Mouse (Mus musculus) intestine, embryonic 14.5 days (tissue): ENCODE measurements at regions not wholly inside any gene's neighbourhood (a gene's known extent, or its start where the extent isn't known, plus 50 kb on each side); places are given as distances from the start of the nearest gene placed in this dataset.

Experiments
- ATAC-seq: fragments of 200-750 bp; cut with Nextera tagmentation; replicated peaks from 2 replicates; pipeline ENCODE4 v1.8.0; 2017; ENCODE audit warnings: low read depth, moderate number of reproducible peaks, moderate TSS enrichment, moderate library complexity; ENCODE audit not compliant: low FRiP score, low TSS enrichment
- DNase-seq: peaks from one replicate; pipeline ENCODE4 v3.0.0-alpha.2; 2018; ENCODE audit warnings: low spot score
- H3K27ac ChIP-seq: fragments of 300-500 bp; sonication (generic); 2 replicates; pipeline ENCODE4 v1.5.1; 2014; ENCODE audit warnings: low read depth, mild to moderate bottlenecking, control low read depth
- H3K27me3 ChIP-seq: fragments of 300-500 bp; sonication (generic); replicated peaks from 2 replicates; pipeline ENCODE4 v1.6.1; 2014; ENCODE audit warnings: low read length, control low read depth; ENCODE audit not compliant: control insufficient read depth, insufficient read depth
- H3K36me3 ChIP-seq: fragments of 300-500 bp; sonication (generic); 2 replicates; pipeline ENCODE4 v1.6.1; 2014; ENCODE audit warnings: low read length, control low read depth; ENCODE audit not compliant: control insufficient read depth, insufficient read depth
- H3K4me1 ChIP-seq: fragments of 300-500 bp; sonication (generic); replicated peaks from 2 replicates; pipeline ENCODE4 v1.6.1; 2014; ENCODE audit warnings: low read length, control low read depth, mixed read lengths; ENCODE audit not compliant: control insufficient read depth, insufficient read depth
- H3K4me2 ChIP-seq: fragments of 300-500 bp; sonication (generic); 2 replicates; pipeline ENCODE4 v1.6.1; 2014; ENCODE audit warnings: low read length
- H3K4me3 ChIP-seq: fragments of 300-500 bp; sonication (generic); 2 replicates; pipeline ENCODE4 v1.5.1; 2014; ENCODE audit warnings: low read depth, low read length, control low read depth, mixed read lengths
- H3K9ac ChIP-seq: fragments of 300-500 bp; sonication (generic); 2 replicates; pipeline ENCODE4 v1.6.1; 2014; ENCODE audit warnings: mild to moderate bottlenecking, low read length
- H3K9me3 ChIP-seq: fragments of 300-500 bp; sonication (generic); 2 replicates; pipeline ENCODE4 v1.6.1; 2016; ENCODE audit warnings: low read length, control low read depth; ENCODE audit not compliant: control insufficient read depth
- WGBS: fragments of 180-500 bp; shearing (Covaris S2); extraction: QIAGEN DNeasy Blood & Tissue Kit; methylation state at CpG from one replicate; pipeline ENCODE4 v1.1.7; 2014; 5-methylcytosine and 5-hydroxymethylcytosine counted together

DNA sequence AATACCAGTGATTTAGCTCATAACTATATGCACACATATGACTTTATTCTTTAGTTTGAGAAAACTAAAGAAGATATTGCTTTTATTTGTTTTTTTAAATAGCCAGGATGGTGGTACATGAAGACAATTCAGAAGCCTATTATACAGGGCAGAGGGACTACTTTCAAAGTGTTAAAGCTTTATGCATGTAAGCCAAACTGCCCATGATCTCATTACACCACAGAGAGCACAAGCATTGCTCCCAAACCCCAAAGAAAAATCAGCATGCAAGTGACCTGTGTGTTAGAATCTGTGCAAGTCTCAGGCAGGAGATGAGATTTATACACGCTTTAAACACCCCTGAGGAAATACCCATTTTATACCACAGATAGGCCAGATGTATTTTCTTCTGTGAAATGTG lies 114.6 kb upstream of the Fam92a start:
- Histone ChIP-seq H3K36me3 (no peaks in the 10 kb centered on the region), H3K27me3 (no peaks in the 10 kb centered on the region), H3K4me3 (no peak overlapping the region), H3K9me3 (no peaks in the 10 kb centered on the region), H3K27ac (no peak overlapping the region), H3K4me2 (no peak overlapping the region), H3K4me1 (no peaks in the 10 kb centered on the region), H3K9ac (no peak overlapping the region)
- DNase-seq (no peak), ATAC-seq (no peak)
- WGBS, result 91% methylated on average over 1 of the region's 1 CpGs

DNA sequence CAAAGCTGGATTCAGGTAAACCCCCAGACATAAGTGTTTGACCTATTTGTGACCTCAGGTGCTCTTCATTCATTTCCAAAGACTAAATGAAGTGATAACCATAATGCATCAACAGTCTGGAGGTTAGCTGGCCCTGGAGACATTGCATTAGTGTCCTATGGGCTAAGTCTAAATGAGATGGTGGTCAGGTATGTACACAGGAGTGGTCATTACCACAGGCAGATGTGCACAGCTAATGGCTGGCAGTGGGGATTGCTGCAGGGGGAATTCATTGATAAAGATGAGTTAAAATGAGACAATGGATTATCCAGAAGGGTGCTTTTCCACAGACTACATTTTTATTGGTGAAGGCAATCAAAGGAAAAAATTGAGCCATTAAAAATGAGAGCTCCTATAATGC lies 114.2 kb upstream of the Fam92a start:
- H3K9ac ChIP-seq, result no peak overlapping the region
- ATAC-seq, result no peak

DNA sequence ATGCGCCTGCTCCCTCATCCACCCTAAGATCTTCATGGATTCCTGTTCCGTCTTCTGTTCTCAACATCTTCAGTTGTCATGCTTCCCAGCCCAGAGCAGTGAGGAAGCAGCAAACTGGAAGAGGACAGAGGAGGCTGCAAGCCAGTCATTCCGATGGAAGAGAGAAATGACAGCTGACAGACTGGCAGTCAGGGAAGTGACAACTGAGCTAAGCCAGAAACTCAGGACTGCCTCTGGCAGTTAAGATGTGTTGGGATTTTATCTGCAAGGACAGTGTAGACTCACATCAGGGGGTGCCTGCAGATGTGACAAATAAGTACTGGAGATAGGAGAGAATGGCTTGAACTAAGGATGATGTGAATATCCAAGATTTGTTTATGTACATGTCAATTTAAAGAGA lies 106.1 kb upstream of the Fam92a start:
- Histone ChIP-seq H3K4me3 (no peak overlapping the region), H3K27ac (no peak overlapping the region), H3K9me3 (no peaks in the 10 kb centered on the region), H3K9ac (no peak overlapping the region), H3K27me3 (no peaks in the 10 kb centered on the region), H3K4me1 (no peaks in the 10 kb centered on the region), H3K4me2 (no peak overlapping the region), H3K36me3 (no peaks in the 10 kb centered on the region)
- WGBS, result 69% methylated on average over 3 of the region's 3 CpGs
- ATAC-seq, result no peak
- DNase-seq, result no peak

More for the DNA sequence above, 114.2 kb upstream of the Fam92a start:
- H3K4me1 ChIP-seq, result no peaks in the 10 kb centered on the region
- H3K36me3 ChIP-seq, result no peaks in the 10 kb centered on the region
- no peak overlapping the region for H3K4me2 ChIP-seq
- H3K9me3 ChIP-seq, result no peaks in the 10 kb centered on the region
- DNase-seq, result no peak
- no peaks in the 10 kb centered on the region for H3K27me3 ChIP-seq
- H3K4me3 ChIP-seq, result no peak overlapping the region
- no peak overlapping the region for H3K27ac ChIP-seq

DNA sequence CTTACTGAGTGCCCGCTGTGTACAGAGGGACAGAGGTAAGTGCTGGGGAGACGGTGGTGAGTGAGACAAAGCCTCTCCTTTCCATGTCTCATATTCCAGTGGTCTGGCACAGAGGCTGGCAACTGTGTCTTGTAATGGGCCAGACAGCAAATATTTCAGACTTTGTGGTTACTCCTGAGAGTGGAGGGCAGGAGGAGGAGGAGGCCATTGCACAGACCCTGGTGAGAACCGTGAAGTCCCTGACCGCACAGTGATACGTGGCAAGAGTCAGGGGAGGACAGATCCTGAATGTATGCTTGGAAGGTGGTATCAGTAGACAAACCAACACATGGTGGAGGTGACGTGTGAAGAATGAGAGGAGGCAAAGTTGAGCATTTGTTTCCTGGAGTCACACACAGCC lies 101.6 kb upstream of the Fam92a start:
- Histone ChIP-seq H3K4me1 (no peaks in the 10 kb centered on the region), H3K27ac (no peak overlapping the region), H3K36me3 (no peaks in the 10 kb centered on the region), H3K4me3 (no peak overlapping the region), H3K4me2 (no peak overlapping the region), H3K9ac (no peak overlapping the region), H3K9me3 (no peaks in the 10 kb centered on the region), H3K27me3 (no peaks in the 10 kb centered on the region)
- DNase-seq, result no peak
- ATAC-seq, result no peak
- WGBS, result 87% methylated on average over 6 of the region's 6 CpGs

DNA sequence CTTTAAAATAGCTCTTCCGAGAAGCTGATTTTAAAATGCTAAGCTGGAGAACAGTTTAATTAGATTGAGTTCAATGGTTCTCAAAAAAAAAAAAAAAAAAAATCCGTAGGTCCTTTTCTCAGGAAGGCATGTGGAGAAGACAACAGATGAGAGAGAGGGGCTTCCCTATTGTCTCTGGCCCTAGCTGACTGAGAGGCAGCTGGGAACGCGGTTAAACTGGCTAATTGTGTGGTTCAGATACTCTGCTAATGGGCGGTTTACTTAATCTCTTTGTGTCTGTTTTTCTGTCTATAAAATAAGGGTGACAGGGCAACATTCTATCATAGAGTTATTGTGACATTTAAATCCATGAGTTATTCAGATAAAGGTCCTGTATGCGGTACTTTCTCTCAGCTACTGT lies 101.1 kb upstream of the Fam92a start:
- no peak for ATAC-seq
- Histone ChIP-seq H3K27me3 (no peaks in the 10 kb centered on the region), H3K27ac (no peak overlapping the region), H3K4me1 (no peaks in the 10 kb centered on the region), H3K4me2 (no peak overlapping the region), H3K9me3 (no peaks in the 10 kb centered on the region), H3K9ac (no peak overlapping the region), H3K4me3 (no peak overlapping the region), H3K36me3 (no peaks in the 10 kb centered on the region)
- DNase-seq, result no peak
- 75% methylated on average over 6 of the region's 6 CpGs for WGBS

DNA sequence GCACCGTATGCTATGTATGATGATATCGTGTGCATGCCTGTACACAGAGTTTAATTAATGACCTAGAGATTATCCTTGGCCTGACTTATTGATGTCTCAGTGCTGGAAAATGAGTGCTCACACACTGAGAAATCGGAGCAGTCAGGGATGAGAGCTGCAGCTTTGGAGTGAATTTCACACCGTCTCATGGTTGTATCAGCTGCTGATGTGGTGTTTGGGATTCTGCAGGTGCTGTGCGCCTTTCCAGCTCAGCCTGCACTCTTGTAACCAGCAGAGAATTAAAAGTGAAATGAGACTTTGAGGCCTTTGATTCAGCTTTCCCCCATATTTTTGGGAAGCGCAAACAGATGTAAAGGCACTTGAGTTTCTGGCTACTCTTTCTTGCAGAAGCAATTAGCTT lies 100.6 kb upstream of the Fam92a start:
- H3K4me3 ChIP-seq, result no peak overlapping the region
- no peak overlapping the region for H3K27ac ChIP-seq
- WGBS, result 78% methylated on average over 6 of the region's 6 CpGs
- no peaks in the 10 kb centered on the region for H3K27me3 ChIP-seq
- no peak overlapping the region for H3K4me2 ChIP-seq
- H3K9ac ChIP-seq, result no peak overlapping the region
- H3K4me1 ChIP-seq, result no peaks in the 10 kb centered on the region
- H3K9me3 ChIP-seq, result no peaks in the 10 kb centered on the region
- DNase-seq, result no peak
- no peak for ATAC-seq
- no peaks in the 10 kb centered on the region for H3K36me3 ChIP-seq

DNA sequence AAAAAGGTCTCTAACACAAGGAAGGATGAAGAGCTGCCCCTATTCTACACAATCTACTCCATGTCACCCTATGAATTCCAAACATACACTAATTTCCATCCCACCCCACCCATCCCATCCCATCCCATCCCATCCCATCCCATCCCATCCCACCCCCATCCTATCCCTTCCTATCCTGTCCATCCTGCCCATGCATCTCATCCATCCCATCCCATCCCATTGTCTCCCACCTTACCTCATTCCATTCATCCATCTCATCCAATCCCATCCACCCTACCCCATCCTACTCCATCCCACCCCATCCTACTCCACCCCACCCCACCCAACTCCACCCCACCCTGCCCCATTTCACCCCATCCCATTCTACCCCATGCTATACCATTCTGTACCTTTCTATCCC lies 91.9 kb upstream of the Fam92a start:
- DNase-seq (no peak), ATAC-seq (no peak)
- Histone ChIP-seq H3K4me3 (no peak overlapping the region), H3K36me3 (no peaks in the 10 kb centered on the region), H3K4me1 (no peaks in the 10 kb centered on the region), H3K27ac (no peak overlapping the region), H3K27me3 (no peaks in the 10 kb centered on the region), H3K9ac (no peak overlapping the region), H3K9me3 (no peaks in the 10 kb centered on the region), H3K4me2 (no peak overlapping the region)

DNA sequence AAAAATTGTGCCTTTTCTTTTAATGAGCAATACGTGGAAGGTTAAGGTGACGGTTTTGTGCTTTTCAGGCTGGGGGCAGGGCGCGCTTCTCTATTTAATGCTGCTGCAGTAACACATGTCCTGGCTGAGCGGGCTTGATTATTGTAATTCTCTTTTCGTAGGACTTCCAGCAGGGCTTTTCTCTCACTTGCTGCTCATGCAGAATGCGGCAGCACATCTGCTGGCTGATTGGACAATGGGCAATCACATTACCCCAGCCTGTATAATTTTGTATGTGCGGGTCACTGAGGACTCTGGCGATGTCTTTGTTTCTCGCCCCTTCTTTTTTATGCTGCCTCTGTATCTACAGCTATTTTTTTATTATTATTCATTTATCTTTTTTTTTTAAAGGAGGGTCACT lies 91.4 kb upstream of the Fam92a start:
- H3K27ac ChIP-seq, result no peak overlapping the region
- 89% methylated on average over 10 of the region's 10 CpGs for WGBS
- H3K9ac ChIP-seq, result no peak overlapping the region
- no peaks in the 10 kb centered on the region for H3K4me1 ChIP-seq
- ATAC-seq (no peak), DNase-seq (no peak)
- H3K4me3 ChIP-seq, result no peak overlapping the region
- H3K36me3 ChIP-seq, result no peaks in the 10 kb centered on the region
- no peaks in the 10 kb centered on the region for H3K9me3 ChIP-seq
- no peaks in the 10 kb centered on the region for H3K27me3 ChIP-seq
- no peak overlapping the region for H3K4me2 ChIP-seq

DNA sequence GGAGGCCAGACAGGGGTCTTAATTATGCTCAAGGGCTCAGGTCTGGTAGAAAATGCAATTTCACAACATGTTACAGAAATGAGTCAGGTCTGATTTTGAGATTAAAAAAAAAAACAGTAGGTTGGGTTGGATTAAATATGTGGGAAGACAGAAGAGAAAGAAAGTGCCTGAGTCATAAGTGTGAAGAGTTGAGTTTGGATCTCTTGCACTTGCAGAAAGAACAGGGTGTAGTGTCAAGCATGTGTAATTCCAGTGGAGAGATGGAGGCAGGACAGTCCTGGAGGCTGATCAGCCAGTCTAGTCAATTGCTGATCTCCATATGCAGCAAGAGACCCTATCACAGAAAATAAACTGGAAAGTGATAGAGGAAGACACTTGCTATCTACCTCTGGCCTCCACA lies 76.2 kb upstream of the Fam92a start:
- H3K9me3 ChIP-seq, result no peaks in the 10 kb centered on the region
- no peak overlapping the region for H3K4me2 ChIP-seq
- ATAC-seq, result no peak
- no peak overlapping the region for H3K4me3 ChIP-seq
- no peaks in the 10 kb centered on the region for H3K36me3 ChIP-seq
- H3K4me1 ChIP-seq, result no peaks in the 10 kb centered on the region
- no peak overlapping the region for H3K27ac ChIP-seq
- no peak overlapping the region for H3K9ac ChIP-seq
- no peak for DNase-seq
- H3K27me3 ChIP-seq, result no peaks in the 10 kb centered on the region
